Mouse (Mus musculus): Measurements from ENCODE around the gene Nr1h5. TPM values are rescaled to one million over a fixed set of nuclear protein-coding genes. Genes with fewer than 3 reads are reported as not detected.

Gene Nr1h5
- total and polyA plus RNA-seq, 2 experiments from 2014 or later: not detected

DNA sequence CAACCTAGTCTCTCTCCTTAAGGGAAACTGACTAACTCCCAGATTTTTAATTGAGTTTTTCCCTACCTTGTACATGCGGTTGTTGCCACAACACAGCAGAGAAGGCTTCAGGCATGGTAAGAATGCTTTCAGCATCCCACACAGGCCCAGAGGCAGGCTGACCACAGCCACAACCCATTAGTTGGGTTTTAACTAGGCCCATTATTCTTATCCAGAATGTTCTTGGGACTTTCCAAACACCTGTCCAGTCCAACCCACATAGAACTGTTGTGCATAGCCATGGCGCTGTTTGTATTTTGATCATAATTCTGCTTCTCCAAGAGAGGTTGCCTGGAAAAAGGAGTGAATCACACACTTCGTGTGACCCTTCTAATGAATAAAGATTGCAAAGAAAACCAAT, 8.8 kb downstream of the Nr1h5 start:
- ATAC-seq: no peak
- Histone ChIP-seq H3K4me3 (ENCODE audit: low read length) (no peak overlapping the region), H3K9me3 (ENCODE audit: low read length) (no peaks in the 10 kb centered on the region), H3K27ac (no peak overlapping the region), H3K4me2 (ENCODE audit: low read depth, low read length) (no peak overlapping the region), H3K4me1 (ENCODE audit: insufficient read depth, low read length) (no peaks in the 10 kb centered on the region), H3K36me3 (ENCODE audit: insufficient read depth, low read length) (no peaks in the 10 kb centered on the region), H3K27me3 (ENCODE audit: insufficient read depth, low read length) (no peaks in the 10 kb centered on the region), H3K9ac (replicated peaks; ENCODE audit: low read length) (no peak overlapping the region)
- DNase-seq (ENCODE audit: low spot score): no peak
- TF ChIP-seq CTCF (IDR thresholded peaks at IDR 0.05; ENCODE audit: low read depth): no peak
- 88% methylated on average over 3 of the region's 3 CpGs for WGBS

DNA sequence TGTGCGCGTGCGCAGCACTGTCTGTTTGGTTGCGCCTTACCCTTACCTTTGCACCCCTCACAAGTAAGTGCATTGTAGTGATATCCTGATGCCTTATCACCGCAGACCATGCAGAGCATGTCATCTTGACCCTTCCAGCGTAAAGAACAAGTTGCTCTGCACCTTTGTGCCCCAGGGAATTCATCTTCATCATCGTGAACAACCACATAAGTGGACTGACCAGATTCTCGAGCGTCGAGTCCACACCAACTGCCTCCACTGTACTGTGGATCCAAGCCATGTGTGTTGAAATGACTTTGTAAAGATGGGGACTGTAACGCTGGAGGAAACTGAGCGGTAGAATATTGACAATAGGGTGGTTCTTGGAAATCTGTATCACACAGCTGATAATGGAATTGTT, 9.5 kb downstream of the Nr1h5 start:
- H3K9ac ChIP-seq (replicated peaks; ENCODE audit: low read length): no peak overlapping the region
- no peak overlapping the region for H3K4me3 ChIP-seq (ENCODE audit: low read length)
- no peak overlapping the region for H3K4me2 ChIP-seq (ENCODE audit: low read depth, low read length)
- DNase-seq (ENCODE audit: low spot score) (no peak), ATAC-seq (no peak)
- no peak overlapping the region for H3K27ac ChIP-seq
- no peaks in the 10 kb centered on the region for H3K36me3 ChIP-seq (ENCODE audit: insufficient read depth, low read length)
- 94% methylated on average over 12 of the region's 12 CpGs for WGBS
- H3K9me3 ChIP-seq (ENCODE audit: low read length): no peaks in the 10 kb centered on the region
- no peaks in the 10 kb centered on the region for H3K4me1 ChIP-seq (ENCODE audit: insufficient read depth, low read length)
- no peaks in the 10 kb centered on the region for H3K27me3 ChIP-seq (ENCODE audit: insufficient read depth, low read length)
- TF ChIP-seq CTCF (IDR thresholded peaks at IDR 0.05; ENCODE audit: low read depth): no peak

- WGBS: 44% methylated on average over 5 of the region's 5 CpGs
These were observed 17.1 kb downstream of the Nr1h5 start for GRCm38 (mm10) chr3:102946861-102947260.

DNA sequence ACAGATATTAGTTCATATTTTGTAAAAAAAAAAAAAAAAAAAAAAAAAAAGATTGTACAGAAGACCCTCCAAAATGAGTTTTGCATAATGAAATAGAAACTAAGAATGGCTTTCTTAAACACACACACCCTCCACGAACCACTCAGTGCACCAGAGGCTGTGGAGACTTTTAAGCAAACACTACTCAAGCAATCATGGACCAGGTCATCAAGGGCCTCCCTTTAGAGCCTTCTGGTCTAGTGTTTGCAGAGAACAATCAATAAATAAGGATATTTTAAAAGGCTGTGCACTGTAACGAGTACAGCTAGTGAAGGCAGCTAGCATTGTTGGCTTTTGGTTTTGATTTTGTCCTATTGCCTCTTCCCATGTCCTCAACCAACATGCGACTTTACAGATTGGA, 17.6 kb downstream of the Nr1h5 start:
- TF ChIP-seq CTCF (IDR thresholded peaks at IDR 0.05; ENCODE audit: low read depth): no peak
- H3K4me3 ChIP-seq (ENCODE audit: low read length): no peak overlapping the region
- no peak overlapping the region for H3K9ac ChIP-seq (replicated peaks; ENCODE audit: low read length)
- DNase-seq (ENCODE audit: low spot score): no peak
- WGBS: 81% methylated on average over 3 of the region's 3 CpGs
- H3K4me1 ChIP-seq (ENCODE audit: insufficient read depth, low read length): no peaks in the 10 kb centered on the region
- H3K27ac ChIP-seq: no peak overlapping the region
- H3K9me3 ChIP-seq (ENCODE audit: low read length): no peaks in the 10 kb centered on the region
- no peak for ATAC-seq
- H3K4me2 ChIP-seq (ENCODE audit: low read depth, low read length): no peak overlapping the region
- no peaks in the 10 kb centered on the region for H3K36me3 ChIP-seq (ENCODE audit: insufficient read depth, low read length)
- H3K27me3 ChIP-seq (ENCODE audit: insufficient read depth, low read length): no peaks in the 10 kb centered on the region

More at GRCm38 (mm10) chr3:102946861-102947260, 17.1 kb downstream of the Nr1h5 start:
- TF ChIP-seq CTCF (IDR thresholded peaks at IDR 0.05; ENCODE audit: low read depth): no peak
- DNase-seq (ENCODE audit: low spot score) (no peak), ATAC-seq (no peak)
- H3K9ac ChIP-seq (replicated peaks; ENCODE audit: low read length): no peak overlapping the region
- H3K4me2 ChIP-seq (ENCODE audit: low read depth, low read length): no peak overlapping the region
- no peaks in the 10 kb centered on the region for H3K36me3 ChIP-seq (ENCODE audit: insufficient read depth, low read length)
- H3K27ac ChIP-seq: no peak overlapping the region
- no peaks in the 10 kb centered on the region for H3K9me3 ChIP-seq (ENCODE audit: low read length)
- no peak overlapping the region for H3K4me3 ChIP-seq (ENCODE audit: low read length)
- no peaks in the 10 kb centered on the region for H3K4me1 ChIP-seq (ENCODE audit: insufficient read depth, low read length)
- no peaks in the 10 kb centered on the region for H3K27me3 ChIP-seq (ENCODE audit: insufficient read depth, low read length)

GRCm38 (mm10) chr3:102938100-102938499, 25.8 kb downstream of the Nr1h5 start:
- no peaks in the 10 kb centered on the region for H3K36me3 ChIP-seq (ENCODE audit: insufficient read depth, low read length)
- DNase-seq (ENCODE audit: low spot score): no peak
- no peaks in the 10 kb centered on the region for H3K27me3 ChIP-seq (ENCODE audit: insufficient read depth, low read length)
- no peaks in the 10 kb centered on the region for H3K9me3 ChIP-seq (ENCODE audit: low read length)
- no peak overlapping the region for H3K27ac ChIP-seq
- H3K4me3 ChIP-seq (ENCODE audit: low read length): no peak overlapping the region
- H3K9ac ChIP-seq (replicated peaks; ENCODE audit: low read length): no peak overlapping the region
- no peak for TF ChIP-seq CTCF (IDR thresholded peaks at IDR 0.05; ENCODE audit: low read depth)
- no peak for ATAC-seq
- H3K4me1 ChIP-seq (ENCODE audit: insufficient read depth, low read length): no peaks in the 10 kb centered on the region
- no peak overlapping the region for H3K4me2 ChIP-seq (ENCODE audit: low read depth, low read length)
- 84% methylated on average over 1 of the region's 1 CpGs for WGBS

DNA sequence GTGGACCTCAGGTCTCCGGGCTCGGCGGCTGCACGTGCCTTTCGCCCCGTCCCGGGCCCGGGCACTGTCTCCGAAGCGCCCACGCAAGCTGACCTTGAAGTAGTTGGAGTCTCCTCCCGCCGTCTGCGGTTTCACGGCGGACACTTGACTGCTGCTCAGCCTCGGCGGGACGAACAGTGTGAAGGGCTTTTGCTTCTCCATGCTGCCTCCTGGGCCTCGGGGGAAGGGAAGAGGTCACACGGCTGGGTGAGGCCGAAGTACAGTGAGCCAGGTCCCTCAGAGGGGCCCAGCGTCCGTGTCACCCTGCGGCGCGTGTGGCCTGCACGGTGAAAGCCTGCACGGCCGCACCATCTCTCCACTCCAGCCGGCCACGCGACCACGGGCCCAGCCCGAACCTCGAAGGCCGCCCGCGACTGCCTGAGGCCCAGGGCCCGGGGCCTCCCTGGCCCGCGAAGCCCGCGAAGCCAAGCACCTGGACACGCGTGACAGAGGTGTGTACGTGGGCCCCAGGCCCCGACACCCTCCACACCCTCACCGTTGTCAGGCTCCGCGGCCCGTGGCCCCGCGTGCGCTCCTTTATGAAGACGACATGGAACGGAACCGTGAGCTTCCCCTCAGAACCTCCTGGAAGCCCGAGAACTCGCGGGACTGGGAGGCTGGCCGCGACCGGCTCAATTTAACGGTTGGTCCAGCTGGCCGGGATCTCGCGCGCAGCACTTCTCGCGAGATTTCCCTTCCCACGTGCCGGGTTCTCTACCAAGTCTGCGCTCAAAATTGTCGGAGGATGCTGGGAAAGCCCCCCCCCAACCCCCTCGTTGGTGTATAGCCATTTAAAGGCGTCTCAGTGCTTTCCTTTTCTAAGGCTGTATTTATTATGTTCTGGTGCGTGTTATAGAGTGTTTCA, 28.2 kb downstream of the Nr1h5 start, which contains the start of gene Sycp1:
TSS of gene Sycp1 (minus strand) at position 650 of the 904 bp plus-strand sequence.
- Histone ChIP-seq H3K4me1 (ENCODE audit: insufficient read depth, low read length) (no peaks in the 10 kb centered on the region), H3K36me3 (ENCODE audit: insufficient read depth, low read length) (no peaks in the 10 kb centered on the region), H3K27me3 (ENCODE audit: insufficient read depth, low read length) (no peaks in the 10 kb centered on the region), H3K9me3 (ENCODE audit: low read length) (no peaks in the 10 kb centered on the region), H3K4me3 (ENCODE audit: low read length) (no peak within 1 kb of the TSS), H3K9ac (replicated peaks; ENCODE audit: low read length) (no peak within 1 kb of the TSS), H3K4me2 (ENCODE audit: low read depth, low read length) (no peak within 1 kb of the TSS), H3K27ac (no peak within 1 kb of the TSS)
- WGBS: 96% methylated on average over 77 of the region's 78 CpGs
- ATAC-seq: no peak
- DNase-seq (ENCODE audit: low spot score): no peak
- no peak for TF ChIP-seq CTCF (IDR thresholded peaks at IDR 0.05; ENCODE audit: low read depth)

GRCm38 (mm10) chr3:102899136-102899535, 64.8 kb downstream of the Nr1h5 start:
- no peak for ATAC-seq
- WGBS: 96% methylated on average over 1 of the region's 1 CpGs

More at GRCm38 (mm10) chr3:102899136-102899535, 64.8 kb downstream of the Nr1h5 start:
- Histone ChIP-seq H3K9me3 (ENCODE audit: low read length) (no peaks in the 10 kb centered on the region), H3K9ac (replicated peaks; ENCODE audit: low read length) (no peak overlapping the region), H3K4me1 (ENCODE audit: insufficient read depth, low read length) (no peaks in the 10 kb centered on the region), H3K27ac (no peak overlapping the region), H3K27me3 (ENCODE audit: insufficient read depth, low read length) (no peaks in the 10 kb centered on the region), H3K4me3 (ENCODE audit: low read length) (no peak overlapping the region), H3K36me3 (ENCODE audit: insufficient read depth, low read length) (no peaks in the 10 kb centered on the region), H3K4me2 (ENCODE audit: low read depth, low read length) (no peak overlapping the region)
- no peak for TF ChIP-seq CTCF (IDR thresholded peaks at IDR 0.05; ENCODE audit: low read depth)
- no peak for DNase-seq (ENCODE audit: low spot score)

Other genes starting within 250 kb of the Nr1h5 start
- 20.3 and 22.5 TPM in 2 replicates for gene Tspan2, start 229.6 kb downstream of the Nr1h5 start, total RNA-seq (2014; rRNA removed)
- 19.4 and 20.0 TPM in 2 replicates for gene Tspan2, start 229.6 kb downstream of the Nr1h5 start, polyA plus RNA-seq (2015; fragmentation: Nextera tagmentation; extraction: Ambion mirVana)
- not detected in 2 replicates for gene Tshb, start 181.4 kb downstream of the Nr1h5 start, total RNA-seq (2014; rRNA removed)
- gene Tshb, start 181.4 kb downstream of the Nr1h5 start, polyA plus RNA-seq (2015; fragmentation: Nextera tagmentation; extraction: Ambion mirVana): 0.39 and 0.71 TPM in 2 replicates
- gene Sycp1, start 28.0 kb downstream of the Nr1h5 start, total RNA-seq (2014; rRNA removed): not detected in 2 replicates
- gene Sycp1, start 28.0 kb downstream of the Nr1h5 start, polyA plus RNA-seq (2015; fragmentation: Nextera tagmentation; extraction: Ambion mirVana): 0.08 TPM in 1 of 2 replicates, not detected in the other
- gene Sike1, start 31.6 kb upstream of the Nr1h5 start, total RNA-seq (2014; rRNA removed): 25.9 and 30.8 TPM in 2 replicates
- 43.5 and 45.7 TPM in 2 replicates for gene Sike1, start 31.6 kb upstream of the Nr1h5 start, polyA plus RNA-seq (2015; fragmentation: Nextera tagmentation; extraction: Ambion mirVana)
- gene Csde1, start 56.3 kb upstream of the Nr1h5 start, total RNA-seq (2014; rRNA removed): 215 and 224 TPM in 2 replicates
- gene Csde1, start 56.3 kb upstream of the Nr1h5 start, polyA plus RNA-seq (2015; fragmentation: Nextera tagmentation; extraction: Ambion mirVana): 277 TPM in 2 replicates
- gene Nras, start 94.2 kb upstream of the Nr1h5 start, total RNA-seq (2014; rRNA removed): 47.8 and 53.6 TPM in 2 replicates
- 67.1 and 73.7 TPM in 2 replicates for gene Nras, start 94.2 kb upstream of the Nr1h5 start, polyA plus RNA-seq (2015; fragmentation: Nextera tagmentation; extraction: Ambion mirVana)
- 0.07 and 2.6 TPM in 2 replicates for gene Ampd1, start 109.9 kb upstream of the Nr1h5 start, total RNA-seq (2014; rRNA removed)
- not detected in 2 replicates for gene Ampd1, start 109.9 kb upstream of the Nr1h5 start, polyA plus RNA-seq (2015; fragmentation: Nextera tagmentation; extraction: Ambion mirVana)
- gene Dennd2c, start 138.5 kb upstream of the Nr1h5 start, total RNA-seq (2014; rRNA removed): 0.94 and 1.7 TPM in 2 replicates
- 0.73 and 0.79 TPM in 2 replicates for gene Dennd2c, start 138.5 kb upstream of the Nr1h5 start, polyA plus RNA-seq (2015; fragmentation: Nextera tagmentation; extraction: Ambion mirVana)
- 54.6 and 60.7 TPM in 2 replicates for gene Bcas2, start 207.5 kb upstream of the Nr1h5 start, total RNA-seq (2014; rRNA removed)
- 204 and 220 TPM in 2 replicates for gene Bcas2, start 207.5 kb upstream of the Nr1h5 start, polyA plus RNA-seq (2015; fragmentation: Nextera tagmentation; extraction: Ambion mirVana)